Mouse (Mus musculus) erythroblast, embryonic 14.5 days (primary cell): ENCODE data around the gene Adcy3.

ENCODE experiments used
- GATA1 ChIP-seq: IDR thresholded peaks from 2 replicates; pipeline ENCODE4 v1.6.1; 2012; ENCODE audit warnings: low read length, inconsistent platforms, mixed read lengths
- TAL1 ChIP-seq: IDR thresholded peaks from 3 replicates; pipeline ENCODE4 v1.6.1; 2012; ENCODE audit warnings: low read length, inconsistent platforms, mixed read lengths

DNA sequence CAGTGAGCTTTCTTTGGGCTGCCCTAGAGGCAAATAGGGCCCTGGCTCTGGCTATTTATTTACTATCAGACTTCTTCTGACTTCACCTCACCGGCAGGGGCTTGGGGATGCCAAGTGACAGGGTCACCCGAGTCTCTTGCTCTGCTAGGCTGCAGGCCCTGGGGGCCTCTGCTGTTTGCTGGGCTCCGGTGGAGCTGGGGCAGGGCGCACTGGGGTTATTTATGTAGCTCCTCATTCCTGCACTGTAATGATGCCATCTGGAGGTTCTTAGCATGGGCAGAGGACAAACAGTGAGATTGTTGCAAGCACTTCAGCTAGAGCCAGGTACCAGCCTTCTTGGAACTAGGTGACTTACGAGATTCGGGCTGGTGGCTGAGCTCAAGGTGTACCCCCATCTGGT lies 59.6 kb downstream of the Adcy3 start:
- no peak for TF ChIP-seq GATA1
- TF ChIP-seq TAL1 = no peak
